Mouse (Mus musculus): ENCODE measurements at regions not wholly inside any gene's neighbourhood (a gene's known extent, or its start where the extent isn't known, plus 50 kb on each side); places are given as distances from the start of the nearest gene placed in this dataset.

GRCm38 (mm10) chr7:39882113-39882512 is 364.5 kb downstream of the Zfp619 start:
- H3K4me1 ChIP-seq (ENCODE audit: control insufficient read depth, insufficient read depth, insufficient read length, low read length) = no peaks in the 10 kb centered on the region
- no peak overlapping the region for H3K4me3 ChIP-seq (ENCODE audit: insufficient read depth, low read depth, low read length)
- H3K27ac ChIP-seq (replicated peaks; ENCODE audit: low read depth, low read length) = no peak overlapping the region

GRCm38 (mm10) chr7:39894208-39894896 is 376.8 kb downstream of the Zfp619 start:
- Histone ChIP-seq H3K4me3 (ENCODE audit: insufficient read depth, low read depth, low read length) (no peak overlapping the region), H3K4me1 (ENCODE audit: control insufficient read depth, insufficient read depth, insufficient read length, low read length) (no peaks in the 10 kb centered on the region), H3K27ac (replicated peaks; ENCODE audit: low read depth, low read length) (no peak overlapping the region)

- no peaks in the 10 kb centered on the region for H3K4me1 ChIP-seq (ENCODE audit: control insufficient read depth, insufficient read depth, insufficient read length, low read length)
- H3K27ac ChIP-seq (replicated peaks; ENCODE audit: low read depth, low read length) = no peak overlapping the region
Observed at GRCm38 (mm10) chr7:39896918-39897317, 379.4 kb downstream of the Zfp619 start.

GRCm38 (mm10) chr7:39898268-39898667 is 380.7 kb downstream of the Zfp619 start:
- no peaks in the 10 kb centered on the region for H3K4me1 ChIP-seq (ENCODE audit: control insufficient read depth, insufficient read depth, insufficient read length, low read length)
- H3K27ac ChIP-seq (replicated peaks; ENCODE audit: low read depth, low read length) = no peak overlapping the region
- H3K4me3 ChIP-seq (ENCODE audit: insufficient read depth, low read depth, low read length) = no peak overlapping the region

More at GRCm38 (mm10) chr7:39896918-39897317, 379.4 kb downstream of the Zfp619 start:
- H3K4me3 ChIP-seq (ENCODE audit: insufficient read depth, low read depth, low read length) = no peak overlapping the region

- Histone ChIP-seq H3K4me3 (ENCODE audit: insufficient read depth, low read depth, low read length) (no peak overlapping the region), H3K4me1 (ENCODE audit: control insufficient read depth, insufficient read depth, insufficient read length, low read length) (no peaks in the 10 kb centered on the region), H3K27ac (replicated peaks; ENCODE audit: low read depth, low read length) (no peak overlapping the region)
Observed at GRCm38 (mm10) chr7:39933946-39934345, 416.4 kb downstream of the Zfp619 start.

GRCm38 (mm10) chr7:39937262-39937661 is 419.7 kb downstream of the Zfp619 start:
- Histone ChIP-seq H3K27ac (replicated peaks; ENCODE audit: low read depth, low read length) (no peak overlapping the region), H3K4me3 (ENCODE audit: insufficient read depth, low read depth, low read length) (no peak overlapping the region), H3K4me1 (ENCODE audit: control insufficient read depth, insufficient read depth, insufficient read length, low read length) (no peaks in the 10 kb centered on the region)

DNA sequence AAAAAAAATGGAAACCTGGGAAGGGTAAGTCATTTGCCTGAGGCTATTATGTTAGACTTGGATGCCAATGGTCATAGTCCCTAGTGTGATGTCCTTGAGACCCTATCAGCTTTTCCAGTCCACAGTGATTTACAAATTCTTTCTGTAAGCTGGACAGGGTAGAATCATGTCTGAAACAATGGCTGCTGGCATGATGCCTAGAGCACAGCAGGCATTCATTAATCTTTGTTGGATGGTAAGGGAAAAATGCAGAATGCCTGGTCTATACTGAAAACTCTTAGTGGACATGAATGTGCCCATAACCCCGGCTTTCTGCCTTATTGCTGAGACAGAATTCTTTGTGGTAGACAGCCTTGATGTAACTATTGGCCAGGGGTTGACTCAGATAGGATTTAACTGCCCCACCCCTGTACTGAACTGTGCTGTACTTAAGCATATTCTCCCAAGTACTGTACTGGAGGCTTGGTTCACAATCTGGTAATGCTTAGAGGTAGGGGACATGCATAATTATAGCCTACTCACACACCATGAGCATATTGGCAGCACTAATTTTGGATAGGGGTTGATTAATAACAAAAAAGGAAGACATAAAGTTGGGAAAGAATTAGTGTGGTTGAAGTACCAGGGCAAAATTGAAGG is 424.8 kb downstream of the Zfp619 start:
- Histone ChIP-seq H3K4me3 (ENCODE audit: insufficient read depth, low read depth, low read length) (no peak overlapping the region), H3K4me1 (ENCODE audit: control insufficient read depth, insufficient read depth, insufficient read length, low read length) (no peaks in the 10 kb centered on the region), H3K27ac (replicated peaks; ENCODE audit: low read depth, low read length) (no peak overlapping the region)

DNA sequence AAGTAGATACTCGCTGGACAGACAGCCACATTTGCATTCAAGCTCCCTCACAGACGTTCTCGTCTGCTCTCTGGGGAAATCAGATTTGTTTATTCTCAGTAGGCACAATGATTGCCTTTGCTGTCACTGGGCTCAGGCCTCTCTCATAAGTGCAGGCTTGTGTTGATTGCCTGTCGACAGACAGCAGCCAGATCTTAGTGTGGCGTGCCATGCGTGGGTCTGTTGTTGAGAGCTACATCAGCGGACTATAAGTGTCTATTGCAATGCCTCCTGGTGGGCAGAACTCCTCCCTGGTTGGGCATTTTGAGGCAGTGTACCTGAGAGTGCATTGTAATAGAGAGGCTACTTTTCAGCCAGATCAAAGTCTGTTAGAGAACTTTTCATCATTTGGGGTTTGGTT is 436.5 kb downstream of the Zfp619 start:
- no peak overlapping the region for H3K27ac ChIP-seq (replicated peaks; ENCODE audit: low read depth, low read length)

DNA sequence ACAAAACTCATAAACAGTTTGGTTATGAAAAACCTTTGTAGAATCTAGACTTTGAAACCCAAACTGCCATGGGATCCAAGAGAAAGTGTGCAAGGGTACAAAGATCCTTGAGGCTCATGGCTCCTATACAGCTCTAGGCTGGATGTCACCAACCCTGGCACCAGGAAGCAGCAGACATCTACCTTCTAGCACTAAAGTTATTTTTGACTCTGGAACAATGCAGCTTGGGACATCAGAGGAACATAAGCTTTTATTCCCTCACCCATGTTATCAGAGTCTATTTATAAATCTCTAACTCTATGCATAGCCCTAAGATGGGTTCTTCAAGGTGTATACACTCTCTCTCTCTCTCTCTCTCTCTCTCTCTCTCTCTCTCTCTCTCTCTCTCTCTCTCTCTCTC is 437.4 kb downstream of the Zfp619 start:
- Histone ChIP-seq H3K4me1 (ENCODE audit: control insufficient read depth, insufficient read depth, insufficient read length, low read length) (no peaks in the 10 kb centered on the region), H3K4me3 (ENCODE audit: insufficient read depth, low read depth, low read length) (no peak overlapping the region), H3K27ac (replicated peaks; ENCODE audit: low read depth, low read length) (no peak overlapping the region)

More for the DNA sequence above, 436.5 kb downstream of the Zfp619 start:
- Histone ChIP-seq H3K4me1 (ENCODE audit: control insufficient read depth, insufficient read depth, insufficient read length, low read length) (no peaks in the 10 kb centered on the region), H3K4me3 (ENCODE audit: insufficient read depth, low read depth, low read length) (no peak overlapping the region)

DNA sequence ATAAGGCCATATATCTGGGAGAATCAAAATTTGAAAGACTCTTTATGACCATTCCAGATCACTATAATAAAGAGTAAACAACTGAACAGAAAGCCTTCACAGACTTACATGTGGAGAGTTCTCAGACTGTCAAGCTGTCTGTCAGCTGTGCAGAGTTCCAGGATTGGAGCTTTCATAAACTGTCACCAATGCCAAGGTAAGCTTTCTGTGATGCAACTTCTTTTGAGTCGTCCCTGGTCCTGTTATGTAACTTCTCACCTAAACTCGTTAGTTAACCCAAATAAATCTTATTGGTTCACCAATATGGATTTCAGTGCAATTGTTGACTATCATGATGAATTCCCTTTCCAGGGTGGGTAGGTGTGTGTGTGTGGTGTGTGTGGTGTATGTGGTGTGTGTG is 460.6 kb downstream of the Zfp619 start:
- Histone ChIP-seq H3K4me3 (ENCODE audit: insufficient read depth, low read depth, low read length) (no peak overlapping the region), H3K27ac (replicated peaks; ENCODE audit: low read depth, low read length) (no peak overlapping the region), H3K4me1 (ENCODE audit: control insufficient read depth, insufficient read depth, insufficient read length, low read length) (no peaks in the 10 kb centered on the region)

- Histone ChIP-seq H3K4me3 (ENCODE audit: insufficient read depth, low read depth, low read length) (no peak overlapping the region), H3K4me1 (ENCODE audit: control insufficient read depth, insufficient read depth, insufficient read length, low read length) (no peaks in the 10 kb centered on the region), H3K27ac (replicated peaks; ENCODE audit: low read depth, low read length) (no peak overlapping the region)
Observed at GRCm38 (mm10) chr7:39981647-39982046, 464.1 kb downstream of the Zfp619 start.

Data from brown adipose tissue, adult 24 weeks (tissue).